Mouse (Mus musculus) heart, adult 10 weeks (tissue): ENCODE results near the gene Ano2. TPM values are rescaled to one million over a fixed set of nuclear protein-coding genes. Genes with fewer than 3 reads are reported as not detected.

Source experiments
- polyA plus RNA-seq: library from polyadenylated mRNA; stranded (reverse); fragments of 350-450 nt; fragmentation: Illumina TruSeq; extraction: RNeasy Lipid Tissue Mini Kit (QIAGEN cat#74804); gene quantifications from one replicate; pipeline ENCODE4 v1.2.3, GENCODE M21; 2014; ENCODE audit warnings: low read depth, low replicate concordance

Gene Ano2
- polyA plus RNA-seq = not detected

GRCm38 (mm10) chr6:125690057-125690703 is at the start of gene Ano2:
Ano2 (plus strand) TSS chr6:125690419.

Other genes with a start within 250 kb of the Ano2 start
- gene Cd9, start 195.6 kb upstream of the Ano2 start, polyA plus RNA-seq = 72.0 TPM
- 55.2 TPM for gene Vwf, start 143.6 kb upstream of the Ano2 start, polyA plus RNA-seq